Mouse (Mus musculus) limb, embryonic 13.5 days (tissue): ENCODE data around the gene C2. TPM values are rescaled to one million over a fixed set of nuclear protein-coding genes. Genes with fewer than 3 reads are reported as not detected.

Experiments
- ATAC-seq: fragments of 200-750 bp; cut with Nextera tagmentation; 2 replicates; pipeline ENCODE4 v1.8.0; 2017; ENCODE audit warnings: low read depth, moderate number of reproducible peaks, moderate TSS enrichment; ENCODE audit not compliant: low FRiP score
- H3K27ac ChIP-seq: fragments of 300-500 bp; sonication (generic); 2 replicates; pipeline ENCODE4 v1.5.1; 2015; ENCODE audit warnings: inconsistent platforms, mild to moderate bottlenecking, moderate library complexity
- H3K27me3 ChIP-seq: fragments of 300-500 bp; sonication (generic); 2 replicates; pipeline ENCODE4 v1.6.1; 2015; ENCODE audit warnings: mild to moderate bottlenecking, inconsistent platforms
- H3K36me3 ChIP-seq: fragments of 300-500 bp; sonication (generic); 2 replicates; pipeline ENCODE4 v1.6.1; 2015; ENCODE audit warnings: inconsistent platforms, mild to moderate bottlenecking, moderate library complexity
- H3K4me1 ChIP-seq: fragments of 300-500 bp; sonication (generic); 2 replicates; pipeline ENCODE4 v1.6.1; 2015; ENCODE audit warnings: inconsistent platforms
- H3K4me2 ChIP-seq: fragments of 300-500 bp; sonication (generic); replicated peaks from 2 replicates; pipeline ENCODE4 v1.6.1; 2015; ENCODE audit warnings: inconsistent platforms, mild to moderate bottlenecking, moderate library complexity
- H3K4me3 ChIP-seq: fragments of 300-500 bp; sonication (generic); 2 replicates; pipeline ENCODE4 v1.5.1; 2015; ENCODE audit warnings: moderate library complexity, mild to moderate bottlenecking, inconsistent platforms
- H3K9ac ChIP-seq: fragments of 300-500 bp; sonication (generic); 2 replicates; pipeline ENCODE4 v1.6.1; 2015; ENCODE audit warnings: mild to moderate bottlenecking, inconsistent platforms
- H3K9me3 ChIP-seq: fragments of 300-500 bp; sonication (generic); 2 replicates; pipeline ENCODE4 v1.6.1; 2016; ENCODE audit warnings: inconsistent platforms
- WGBS: fragments of 180-500 bp; shearing (Covaris S2); methylation state at CpG from one replicate; pipeline ENCODE4 v1.1.7; 2015; 5-methylcytosine and 5-hydroxymethylcytosine counted together
- polyA plus RNA-seq: library from polyadenylated mRNA; unstranded; fragments of >200 nt; fragmentation: Nextera tagmentation; extraction: Ambion mirVana; gene quantifications from 2 replicates; pipeline ENCODE4 v1.2.1, GENCODE M21; 2015

The C2 gene
- polyA plus RNA-seq, 1 experiment from 2014 or later: 1.6 TPM

GRCm38 (mm10) chr17:34931061-34931734, 33.1 kb upstream of the C2 start, which contains the start of gene Neu1:
Gene Neu1 (plus strand): TSS chr17:34931253.
- H3K4me3 ChIP-seq: peak within 1 kb of the TSS; percentile 77
- H3K4me2 ChIP-seq: peak within 1 kb of the TSS; percentile 99
- peaks cover 18% of the 10 kb centered on the region for H3K36me3 ChIP-seq
- H3K9me3 ChIP-seq: no peaks in the 10 kb centered on the region
- peaks cover 11% of the 10 kb centered on the region for H3K4me1 ChIP-seq
- ATAC-seq: peak; percentile 97
- peak within 1 kb of the TSS; percentile 84 for H3K9ac ChIP-seq
- no peak within 1 kb of the TSS for H3K27ac ChIP-seq
- H3K27me3 ChIP-seq: no peaks in the 10 kb centered on the region
- under 1% methylated on average over 38 of the region's 38 CpGs for WGBS

- WGBS: 68% methylated on average over 4 of the region's 4 CpGs
- Histone ChIP-seq H3K9me3 (no peaks in the 10 kb centered on the region), H3K4me3 (no peak overlapping the region), H3K36me3 (peaks cover 3% of the 10 kb centered on the region; the same call in 1 of the 2 replicates), H3K27me3 (no peaks in the 10 kb centered on the region), H3K9ac (no peak overlapping the region), H3K4me2 (no peak overlapping the region), H3K4me1 (peaks cover 11% of the 10 kb centered on the region), H3K27ac (no peak overlapping the region)
- no peak for ATAC-seq
These were observed 30.8 kb upstream of the C2 start for GRCm38 (mm10) chr17:34928841-34929240.

GRCm38 (mm10) chr17:34927306-34928019, 29.4 kb upstream of the C2 start:
- Histone ChIP-seq H3K4me1 (peaks cover 10% of the 10 kb centered on the region), H3K9ac (no peak overlapping the region), H3K36me3 (no peaks in the 10 kb centered on the region), H3K9me3 (no peaks in the 10 kb centered on the region), H3K4me3 (no peak overlapping the region), H3K27me3 (no peaks in the 10 kb centered on the region), H3K4me2 (no peak overlapping the region), H3K27ac (no peak overlapping the region)
- WGBS: 84% methylated on average over 18 of the region's 18 CpGs
- ATAC-seq: no peak

GRCm38 (mm10) chr17:34924258-34924657, 26.2 kb upstream of the C2 start:
- no peak for ATAC-seq
- H3K9me3 ChIP-seq: no peaks in the 10 kb centered on the region
- H3K4me1 ChIP-seq: no peaks in the 10 kb centered on the region
- H3K36me3 ChIP-seq: no peaks in the 10 kb centered on the region
- 67% methylated on average over 4 of the region's 5 CpGs for WGBS
- H3K9ac ChIP-seq: no peak overlapping the region
- no peak overlapping the region for H3K27ac ChIP-seq
- H3K4me2 ChIP-seq: no peak overlapping the region
- no peaks in the 10 kb centered on the region for H3K27me3 ChIP-seq
- H3K4me3 ChIP-seq: no peak overlapping the region

GRCm38 (mm10) chr17:34922939-34923338, 24.9 kb upstream of the C2 start:
- Histone ChIP-seq H3K27ac (no peak overlapping the region), H3K36me3 (no peaks in the 10 kb centered on the region), H3K9me3 (no peaks in the 10 kb centered on the region), H3K4me3 (no peak overlapping the region), H3K4me2 (no peak overlapping the region), H3K27me3 (no peaks in the 10 kb centered on the region), H3K9ac (no peak overlapping the region), H3K4me1 (no peaks in the 10 kb centered on the region)
- no peak for ATAC-seq
- WGBS: 46% methylated on average over 6 of the region's 6 CpGs

- Histone ChIP-seq H3K9ac (no peak overlapping the region), H3K4me3 (no peak overlapping the region), H3K27ac (no peak overlapping the region), H3K4me2 (no peak overlapping the region), H3K27me3 (no peaks in the 10 kb centered on the region), H3K4me1 (peaks cover 17% of the 10 kb centered on the region), H3K36me3 (peaks cover 20% of the 10 kb centered on the region), H3K9me3 (no peaks in the 10 kb centered on the region)
- WGBS: 80% methylated on average over 9 of the region's 9 CpGs
- no peak for ATAC-seq
These were observed 19.1 kb upstream of the C2 start for GRCm38 (mm10) chr17:34917188-34917587.

- no peak for ATAC-seq
- no peak overlapping the region for H3K27ac ChIP-seq
- H3K9me3 ChIP-seq: no peaks in the 10 kb centered on the region
- H3K4me2 ChIP-seq: no peak overlapping the region
- peaks cover 17% of the 10 kb centered on the region for H3K4me1 ChIP-seq
- H3K27me3 ChIP-seq: no peaks in the 10 kb centered on the region
- H3K4me3 ChIP-seq: no peak overlapping the region
- H3K9ac ChIP-seq: no peak overlapping the region
- 82% methylated on average over 5 of the region's 5 CpGs for WGBS
- peaks cover 29% of the 10 kb centered on the region for H3K36me3 ChIP-seq
These were observed 18.3 kb upstream of the C2 start for GRCm38 (mm10) chr17:34916316-34916715.

GRCm38 (mm10) chr17:34915410-34915831, 17.4 kb upstream of the C2 start:
- Histone ChIP-seq H3K36me3 (peaks cover 38% of the 10 kb centered on the region), H3K9me3 (no peaks in the 10 kb centered on the region), H3K4me3 (no peak overlapping the region), H3K27ac (no peak overlapping the region), H3K27me3 (no peaks in the 10 kb centered on the region), H3K4me2 (no peak overlapping the region), H3K9ac (peak overlapping the region; percentile 39; the same call in 1 of the 2 replicates), H3K4me1 (peaks cover 17% of the 10 kb centered on the region)
- WGBS: 14% methylated on average over 11 of the region's 11 CpGs
- ATAC-seq: peak; percentile 48; the same call in 1 of the 2 replicates

- Histone ChIP-seq H3K9me3 (no peaks in the 10 kb centered on the region), H3K4me2 (no peak within 1 kb of the TSS), H3K4me1 (peaks cover 17% of the 10 kb centered on the region), H3K4me3 (no peak within 1 kb of the TSS), H3K27ac (no peak within 1 kb of the TSS), H3K9ac (peak within 1 kb of the TSS; percentile 39; the same call in 1 of the 2 replicates), H3K36me3 (peaks cover 51% of the 10 kb centered on the region), H3K27me3 (no peaks in the 10 kb centered on the region)
- no peak for ATAC-seq
- WGBS: 35% methylated on average over 18 of the region's 18 CpGs
These were observed 16.0 kb upstream of the C2 start, which contains the start of gene Slc44a4 for GRCm38 (mm10) chr17:34913930-34914665. Gene Slc44a4 (plus strand): TSS chr17:34914466.

GRCm38 (mm10) chr17:34911945-34912351, 13.9 kb upstream of the C2 start:
- Histone ChIP-seq H3K36me3 (peaks cover 73% of the 10 kb centered on the region), H3K9ac (no peak overlapping the region), H3K9me3 (no peaks in the 10 kb centered on the region), H3K27ac (no peak overlapping the region), H3K4me3 (no peak overlapping the region), H3K4me1 (peaks cover 17% of the 10 kb centered on the region), H3K27me3 (no peaks in the 10 kb centered on the region), H3K4me2 (no peak overlapping the region)
- WGBS: 46% methylated on average over 5 of the region's 5 CpGs
- ATAC-seq: peak; percentile 60; the same call in 1 of the 2 replicates

- no peak overlapping the region for H3K4me3 ChIP-seq
- ATAC-seq: no peak
- no peak overlapping the region for H3K27ac ChIP-seq
- H3K9me3 ChIP-seq: no peaks in the 10 kb centered on the region
- 90% methylated on average over 10 of the region's 10 CpGs for WGBS
- no peak overlapping the region for H3K9ac ChIP-seq
- no peak overlapping the region for H3K4me2 ChIP-seq
- H3K4me1 ChIP-seq: peaks cover 17% of the 10 kb centered on the region
- peaks cover 82% of the 10 kb centered on the region for H3K36me3 ChIP-seq
- no peaks in the 10 kb centered on the region for H3K27me3 ChIP-seq
These were observed 12.9 kb upstream of the C2 start for GRCm38 (mm10) chr17:34910982-34911381.

- Histone ChIP-seq H3K9me3 (no peaks in the 10 kb centered on the region), H3K9ac (no peak overlapping the region), H3K4me3 (no peak overlapping the region), H3K4me1 (peaks cover 13% of the 10 kb centered on the region), H3K27me3 (no peaks in the 10 kb centered on the region), H3K4me2 (no peak overlapping the region), H3K36me3 (peaks cover 67% of the 10 kb centered on the region), H3K27ac (no peak overlapping the region)
- 95% methylated on average over 9 of the region's 9 CpGs for WGBS
- no peak for ATAC-seq
These were observed 4.8 kb upstream of the C2 start for GRCm38 (mm10) chr17:34902895-34903294.
